Mouse (Mus musculus): ENCODE results near the gene Gm49450. TPM values are rescaled to one million over a fixed set of nuclear protein-coding genes. Genes with fewer than 3 reads are reported as not detected.
"Not testable (repeated sequence)": the region's sequence is repeated elsewhere in the genome, so short reads cannot be mapped to it uniquely, and the experiment has no call there.

The Gm49450 gene
- total RNA-seq, 2 experiments from 2014 or later, result not detected

- ATAC-seq (replicated peaks; ENCODE audit: low FRiP score, low TSS enrichment, poor library complexity, severe bottlenecking), result peak; percentile 66
These were observed 19.5 kb downstream of the Gm49450 start for GRCm38 (mm10) chr15:98933833-98934216.

- not testable (repeated sequence) for ATAC-seq (replicated peaks; ENCODE audit: low FRiP score, low TSS enrichment, poor library complexity, severe bottlenecking)
These were observed 20.2 kb downstream of the Gm49450 start for GRCm38 (mm10) chr15:98933004-98933671.

- no peak for ATAC-seq (replicated peaks; ENCODE audit: low FRiP score, low TSS enrichment, poor library complexity, severe bottlenecking)
These were observed 22.4 kb downstream of the Gm49450 start for GRCm38 (mm10) chr15:98930998-98931397.

GRCm38 (mm10) chr15:98930017-98930734, 23.2 kb downstream of the Gm49450 start:
- no peak for ATAC-seq (replicated peaks; ENCODE audit: low FRiP score, low TSS enrichment, poor library complexity, severe bottlenecking)

- peak; percentile 46 for ATAC-seq (replicated peaks; ENCODE audit: low FRiP score, low TSS enrichment, poor library complexity, severe bottlenecking)
These were observed 24.6 kb downstream of the Gm49450 start for GRCm38 (mm10) chr15:98928598-98929240.

- no peak for ATAC-seq (replicated peaks; ENCODE audit: low FRiP score, low TSS enrichment, poor library complexity, severe bottlenecking)
These were observed 25.8 kb downstream of the Gm49450 start for GRCm38 (mm10) chr15:98927566-98927965.

GRCm38 (mm10) chr15:98924682-98925081, 28.7 kb downstream of the Gm49450 start:
- ATAC-seq (replicated peaks; ENCODE audit: low FRiP score, low TSS enrichment, poor library complexity, severe bottlenecking), result no peak

- no peak for ATAC-seq (replicated peaks; ENCODE audit: low FRiP score, low TSS enrichment, poor library complexity, severe bottlenecking)
These were observed 30.3 kb downstream of the Gm49450 start for GRCm38 (mm10) chr15:98923031-98923537.

- no peak for ATAC-seq (replicated peaks; ENCODE audit: low FRiP score, low TSS enrichment, poor library complexity, severe bottlenecking)
These were observed 30.8 kb downstream of the Gm49450 start for GRCm38 (mm10) chr15:98922581-98922980.

- ATAC-seq (replicated peaks; ENCODE audit: low FRiP score, low TSS enrichment, poor library complexity, severe bottlenecking), result no peak
These were observed 31.8 kb downstream of the Gm49450 start for GRCm38 (mm10) chr15:98921510-98921909.

- not testable (repeated sequence) for ATAC-seq (replicated peaks; ENCODE audit: low FRiP score, low TSS enrichment, poor library complexity, severe bottlenecking)
These were observed 34.9 kb downstream of the Gm49450 start for GRCm38 (mm10) chr15:98918499-98918895.

- peak; percentile 99 for ATAC-seq (replicated peaks; ENCODE audit: low FRiP score, low TSS enrichment, poor library complexity, severe bottlenecking)
These were observed 35.5 kb downstream of the Gm49450 start, which contains the start of gene Lmbr1l for GRCm38 (mm10) chr15:98917538-98918498. Lmbr1l (minus strand) TSS chr15:98918231.

GRCm38 (mm10) chr15:98917091-98917490, 36.3 kb downstream of the Gm49450 start:
- no peak for ATAC-seq (replicated peaks; ENCODE audit: low FRiP score, low TSS enrichment, poor library complexity, severe bottlenecking)

GRCm38 (mm10) chr15:98916016-98916415, 37.3 kb downstream of the Gm49450 start:
- ATAC-seq (replicated peaks; ENCODE audit: low FRiP score, low TSS enrichment, poor library complexity, severe bottlenecking), result no peak

GRCm38 (mm10) chr15:98914903-98915302, 38.4 kb downstream of the Gm49450 start:
- no peak for ATAC-seq (replicated peaks; ENCODE audit: low FRiP score, low TSS enrichment, poor library complexity, severe bottlenecking)

GRCm38 (mm10) chr15:98904692-98905091, 48.7 kb downstream of the Gm49450 start:
- ATAC-seq (replicated peaks; ENCODE audit: low FRiP score, low TSS enrichment, poor library complexity, severe bottlenecking), result no peak; the same call in 1 of the 2 replicates

GRCm38 (mm10) chr15:98902600-98902999, 50.8 kb downstream of the Gm49450 start:
- ATAC-seq (replicated peaks; ENCODE audit: low FRiP score, low TSS enrichment, poor library complexity, severe bottlenecking), result no peak

- no peak for ATAC-seq (replicated peaks; ENCODE audit: low FRiP score, low TSS enrichment, poor library complexity, severe bottlenecking)
These were observed 51.8 kb downstream of the Gm49450 start for GRCm38 (mm10) chr15:98901530-98901929.
